In genomic region chr11:3456354-3456753, GRCm38 (mm10) we compare ENCODE assay signal across 8 mouse cellular contexts. TPM values are rescaled to one million over a fixed set of nuclear protein-coding genes. Genes with fewer than 3 reads are reported as not detected.
DNase-seq lines count a peak whose midpoint lies in the region; ATAC-seq lines count a peak whose summit lies in the region.

No protein-coding gene starts in this region.

- H3K4me3 ChIP-seq in neural tube, embryonic 15.5 days (replicated peaks) = no peak overlapping the region
- H3K4me3 ChIP-seq in liver, embryonic 13.5 days (replicated peaks) = no peak overlapping the region

- no peak overlapping the region for H3K27ac ChIP-seq in neural tube, embryonic 15.5 days (replicated peaks)
- H3K27ac ChIP-seq in liver, embryonic 13.5 days = no peak overlapping the region

- DNase-seq in neural tube, embryonic 10.5 days (ENCODE audit: extremely low spot score, low spot score) = peak; percentile 65
- DNase-seq in adrenal gland, adult 18-20 months (ENCODE audit: low spot score in 2 of 2) = peak; percentile 53 to 71
- DNase-seq in embryo, embryonic 10.5 days (ENCODE audit: low spot score) = peak; percentile 73
- peak; percentile 80 for DNase-seq in induced T-regulatory cell, adult 2 months (ENCODE audit: low read depth)
- peak; percentile 39 for DNase-seq in liver, embryonic 13.5 days
- peak; percentile 48 for DNase-seq in right cerebral cortex, postnatal 25 days

- peaks cover 15% of the 10 kb centered on the region for H3K4me1 ChIP-seq in neural tube, embryonic 15.5 days
- peaks cover 20% of the 10 kb centered on the region for H3K4me1 ChIP-seq in liver, embryonic 13.5 days (replicated peaks)

- no peak overlapping the region for H3K4me2 ChIP-seq in neural tube, embryonic 15.5 days
- H3K4me2 ChIP-seq in liver, embryonic 13.5 days = no peak overlapping the region

- WGBS in neural tube, embryonic 15.5 days = 58% methylated on average over 1 of the region's 1 CpGs
- 17% methylated on average over 1 of the region's 1 CpGs for whole genome bisulfite sequencing in liver, embryonic 13.5 days (ENCODE audit: insufficient replicate concordance)

- no peak overlapping the region for H3K9ac ChIP-seq in neural tube, embryonic 15.5 days (replicated peaks)
- H3K9ac ChIP-seq in liver, embryonic 13.5 days = no peak overlapping the region

- no peaks in the 10 kb centered on the region for H3K27me3 ChIP-seq in neural tube, embryonic 15.5 days (replicated peaks)
- H3K27me3 ChIP-seq in liver, embryonic 13.5 days = no peaks in the 10 kb centered on the region

- no peak for ATAC-seq in neural tube, embryonic 15.5 days (ENCODE audit: low FRiP score)
- ATAC-seq in liver, embryonic 13.5 days (ENCODE audit: low read depth) = no peak
- no peak for ATAC-seq in erythroid progenitor cell, adult 5-6 weeks (replicated peaks; ENCODE audit: low FRiP score, poor library complexity, severe bottlenecking)

- H3K9me3 ChIP-seq in neural tube, embryonic 15.5 days (replicated peaks) = no peaks in the 10 kb centered on the region
- no peaks in the 10 kb centered on the region for H3K9me3 ChIP-seq in liver, embryonic 13.5 days (replicated peaks)

- peaks cover 8% of the 10 kb centered on the region for H3K36me3 ChIP-seq in neural tube, embryonic 15.5 days
- peaks cover 9% of the 10 kb centered on the region for H3K36me3 ChIP-seq in liver, embryonic 13.5 days

RNA-seq across cellular contexts. Expression of gene Rnf185, which starts 4.2 kb away (rescaled TPM):
- polyA plus RNA-seq in neural tube, embryonic 15.5 days (2015; fragmentation: Nextera tagmentation; extraction: Ambion mirVana) = 36.4 and 39.5 TPM in 2 replicates
- total RNA-seq in adrenal gland, adult 18-20 months (2021) = 10 to 100 TPM; 31.9 to 35.3 TPM
- 7.3 and 9.1 TPM in 2 replicates for polyA plus RNA-seq in liver, embryonic 13.5 days (2015; fragmentation: Nextera tagmentation; extraction: Ambion mirVana)
- 0.72 and 3.4 TPM in 2 replicates for total RNA-seq in erythroid progenitor cell, adult 5-6 weeks (2015; ENCODE audit: low replicate concordance)
- total RNA-seq in erythroid progenitor cell, adult 5-6 weeks (2017; ENCODE audit: low replicate concordance) = 0.23 and 0.77 TPM in 2 replicates

RNA-seq across cellular contexts. Expression of gene Pla2g3, which starts 31.7 kb away (rescaled TPM):
- polyA plus RNA-seq in neural tube, embryonic 15.5 days (2015; fragmentation: Nextera tagmentation; extraction: Ambion mirVana) = 2.4 and 3.7 TPM in 2 replicates
- total RNA-seq in adrenal gland, adult 18-20 months (2021) = under 1 TPM in 1 of 2 experiments, not detected in 1; 0.23 TPM
- polyA plus RNA-seq in liver, embryonic 13.5 days (2015; fragmentation: Nextera tagmentation; extraction: Ambion mirVana) = 0.05 TPM in 2 replicates
- total RNA-seq in erythroid progenitor cell, adult 5-6 weeks (2015; ENCODE audit: low replicate concordance) = not detected in 2 replicates
- not detected in 2 replicates for total RNA-seq in erythroid progenitor cell, adult 5-6 weeks (2017; ENCODE audit: low replicate concordance)

RNA-seq across cellular contexts. Expression of gene Limk2, which starts 47.4 kb away (rescaled TPM):
- polyA plus RNA-seq in neural tube, embryonic 15.5 days (2015; fragmentation: Nextera tagmentation; extraction: Ambion mirVana) = 141 and 158 TPM in 2 replicates
- total RNA-seq in adrenal gland, adult 18-20 months (2021) = 10 to 100 TPM; 15.0 to 18.9 TPM
- polyA plus RNA-seq in liver, embryonic 13.5 days (2015; fragmentation: Nextera tagmentation; extraction: Ambion mirVana) = 8.7 TPM in 2 replicates
- 5.0 and 12.6 TPM in 2 replicates for total RNA-seq in erythroid progenitor cell, adult 5-6 weeks (2015; ENCODE audit: low replicate concordance)
- total RNA-seq in erythroid progenitor cell, adult 5-6 weeks (2017; ENCODE audit: low replicate concordance) = 9.1 and 16.8 TPM in 2 replicates

RNA-seq across cellular contexts. Expression of gene Inpp5j, which starts 48.3 kb away (rescaled TPM):
- polyA plus RNA-seq in neural tube, embryonic 15.5 days (2015; fragmentation: Nextera tagmentation; extraction: Ambion mirVana) = 11.6 TPM in 2 replicates
- under 1 TPM; 0.60 to 0.90 TPM for total RNA-seq in adrenal gland, adult 18-20 months (2021)
- 0.15 and 0.18 TPM in 2 replicates for polyA plus RNA-seq in liver, embryonic 13.5 days (2015; fragmentation: Nextera tagmentation; extraction: Ambion mirVana)
- 1.3 TPM in 1 of 2 replicates, not detected in the other for total RNA-seq in erythroid progenitor cell, adult 5-6 weeks (2015; ENCODE audit: low replicate concordance)
- total RNA-seq in erythroid progenitor cell, adult 5-6 weeks (2017; ENCODE audit: low replicate concordance) = not detected in 2 replicates

RNA-seq across cellular contexts. Expression of gene Selenom, which starts 58.1 kb away (rescaled TPM):
- 174 and 188 TPM in 2 replicates for polyA plus RNA-seq in neural tube, embryonic 15.5 days (2015; fragmentation: Nextera tagmentation; extraction: Ambion mirVana)
- 10 to 100 TPM; 40.1 to 43.7 TPM for total RNA-seq in adrenal gland, adult 18-20 months (2021)
- polyA plus RNA-seq in liver, embryonic 13.5 days (2015; fragmentation: Nextera tagmentation; extraction: Ambion mirVana) = 12.2 and 12.5 TPM in 2 replicates
- 1.8 TPM in 1 of 2 replicates, not detected in the other for total RNA-seq in erythroid progenitor cell, adult 5-6 weeks (2015; ENCODE audit: low replicate concordance)
- total RNA-seq in erythroid progenitor cell, adult 5-6 weeks (2017; ENCODE audit: low replicate concordance) = 3.3 TPM in 1 of 2 replicates, not detected in the other

Comparison
In these comparisons a context has a peak if more than half of its experiments do, and no peak if none do; other contexts are left out.
1. RNA of gene Rnf185, which starts 4.2 kb away (total RNA-seq): 31.9 to 35.3 TPM in adrenal gland, adult 18-20 months; 0.23 to 3.4 TPM in erythroid progenitor cell, adult 5-6 weeks; every median in the first group is over 4 times any median in the second.
2. Peak in every context shown above with its lines, with median percentiles within 50 percentile points of each other: DNase-seq.